ENCODE assay signal across 8 mouse cellular contexts in genomic region chr3:145987970-145988683, GRCm38 (mm10). TPM values are rescaled to one million over a fixed set of nuclear protein-coding genes. Genes with fewer than 3 reads are reported as not detected.
DNase-seq lines count a peak whose midpoint lies in the region; ATAC-seq and TF ChIP-seq lines count a peak whose summit lies in the region.

No protein-coding gene starts in this region.

- WGBS in lung, embryonic 16.5 days: 1% methylated on average over 50 of the region's 101 CpGs

- peaks cover 5 to 6% of the 10 kb centered on the region in 2 experiments; a peak in 3 of 4 replicates for H3K4me1 ChIP-seq in ES-E14 (ENCODE audit: control insufficient read depth in 2 of 2, insufficient read depth in 2 of 2, low read length in 2 of 2, poor library complexity in 1 of 2)
- peaks cover 29% of the 10 kb centered on the region for H3K4me1 ChIP-seq in lung, embryonic 16.5 days (replicated peaks; ENCODE audit: control insufficient read depth, insufficient read depth, low read length)

- peak overlapping the region; percentile 65 to 91 for H3K4me3 ChIP-seq in ES-E14 (ENCODE audit: insufficient read depth in 1 of 2, low read depth in 1 of 2, low read length in 2 of 2, poor library complexity in 1 of 2, severe bottlenecking in 1 of 2)
- H3K4me3 ChIP-seq in lung, embryonic 16.5 days (ENCODE audit: low read length): peak overlapping the region; percentile 77

- ATAC-seq in frontal cortex, adult (ENCODE audit: low TSS enrichment): peak; percentile 87
- peak; percentile 38 to 80 for ATAC-seq in hematopoietic stem cell, adult 5-6 weeks (replicated peaks in 1 of 2; ENCODE audit: insufficient read depth in 1 of 2, low FRiP score in 2 of 2, low TSS enrichment in 1 of 2, low read depth in 1 of 2, poor library complexity in 2 of 2, severe bottlenecking in 2 of 2)
- peak; percentile 79 for ATAC-seq in lung, embryonic 16.5 days (ENCODE audit: low read depth)

- peak overlapping the region; percentile 87 for H3K9ac ChIP-seq in ES-E14 (ENCODE audit: insufficient read depth, low read depth, low read length, poor library complexity, severe bottlenecking)
- H3K9ac ChIP-seq in lung, embryonic 16.5 days (ENCODE audit: low read length): peak overlapping the region; percentile 88

- H3K27me3 ChIP-seq in lung, embryonic 16.5 days (ENCODE audit: control insufficient read depth, insufficient read depth, low read depth, low read length): no peaks in the 10 kb centered on the region

- peak overlapping the region; percentile 80 for H3K4me2 ChIP-seq in lung, embryonic 16.5 days (ENCODE audit: low read depth, low read length)

- H3K27ac ChIP-seq in ES-E14 (ENCODE audit: insufficient read depth, low read depth, low read length, poor library complexity, severe bottlenecking): peak overlapping the region; percentile 48
- peak overlapping the region; percentile 98 for H3K27ac ChIP-seq in lung, embryonic 16.5 days (ENCODE audit: low read length)

- no peaks in the 10 kb centered on the region for H3K9me3 ChIP-seq in ES-E14 (ENCODE audit: control insufficient read depth, insufficient read depth, low read depth, low read length)
- peaks cover 2% of the 10 kb centered on the region; the same call in 1 of the 2 replicates for H3K9me3 ChIP-seq in lung, embryonic 16.5 days (ENCODE audit: control insufficient read depth, low read length)

- in situ Hi-C loops in ES-E14 (cut with MboI; ENCODE audit: low sequenced_read_pairs in 2 of 2, unreplicated experiment in 2 of 2): no loop called here

- H3K36me3 ChIP-seq in ES-E14 (ENCODE audit: control insufficient read depth, insufficient read depth, low read length, poor library complexity, severe bottlenecking): no peaks in the 10 kb centered on the region
- H3K36me3 ChIP-seq in lung, embryonic 16.5 days (ENCODE audit: control insufficient read depth, insufficient read depth, low read length): no peaks in the 10 kb centered on the region

- no peak for DNase-seq in ES-E14 (ENCODE audit: low read depth, low spot score)
- peak; percentile 26 for DNase-seq in cerebellum, adult 11-12 months
- DNase-seq in layer of hippocampus, adult 9-11 months: peak; percentile 53
- DNase-seq in ovary, postnatal 36 days (ENCODE audit: low spot score): peak; percentile 87
- DNase-seq in urinary bladder, adult 18-20 months (ENCODE audit: low spot score in 2 of 2): peak; percentile 77

TF ChIP-seq in ES-E14, 5 proteins besides CTCF, POLR2A, EP300 and RAD21:
- no peak for TF ChIP-seq HCFC1 (IDR thresholded peaks at IDR 0.05; ENCODE audit: borderline replicate concordance, insufficient read depth, low read length)
- TF ChIP-seq CHD2 (IDR thresholded peaks at IDR 0.05; ENCODE audit: low read depth, low read length): no peak
- TF ChIP-seq MAFK (IDR thresholded peaks at IDR 0.05; ENCODE audit: insufficient read depth, low read depth, low read length): no peak
- TF ChIP-seq ZNF384 (IDR thresholded peaks at IDR 0.05; ENCODE audit: low read depth, low read length): no peak
- TF ChIP-seq ZC3H11A (IDR thresholded peaks at IDR 0.05; ENCODE audit: borderline replicate concordance, low read depth, low read length): no peak

RNA-seq across cellular contexts. Expression of gene Syde2, which starts 0.5 kb away (rescaled TPM):
- 17.3 and 19.9 TPM in 2 replicates for total RNA-seq in ES-E14 (2012; rRNA removed)
- 14.0 and 22.6 TPM in 2 replicates for total RNA-seq in hematopoietic stem cell, adult 5-6 weeks (2017)
- polyA plus RNA-seq in lung, embryonic 16.5 days (2015; fragmentation: Nextera tagmentation; extraction: Ambion mirVana): 2.4 and 2.5 TPM in 2 replicates

RNA-seq across cellular contexts. Expression of gene 2410004B18Rik, which starts 50.3 kb away (rescaled TPM):
- total RNA-seq in ES-E14 (2012; rRNA removed): 21.6 and 38.7 TPM in 2 replicates
- total RNA-seq in hematopoietic stem cell, adult 5-6 weeks (2017): 16.6 and 39.2 TPM in 2 replicates
- 44.9 and 46.9 TPM in 2 replicates for polyA plus RNA-seq in lung, embryonic 16.5 days (2015; fragmentation: Nextera tagmentation; extraction: Ambion mirVana)
